Mouse (Mus musculus): ENCODE results near the gene Fam19a4. TPM values are rescaled to one million over a fixed set of nuclear protein-coding genes. Genes with fewer than 3 reads are reported as not detected.
"Not testable (repeated sequence)": the region's sequence is repeated elsewhere in the genome, so short reads cannot be mapped to it uniquely, and the experiment has no call there.

The Fam19a4 gene
- polyA plus RNA-seq, 1 experiment from 2014 or later, result not detected

- Histone ChIP-seq H3K4me3 (ENCODE audit: control insufficient read depth in 1 of 2, insufficient read depth in 1 of 2, low read depth in 1 of 2, low read length in 2 of 2) (no peak overlapping the region), H3K36me3 (ENCODE audit: control insufficient read depth, insufficient read depth, low read length) (no peaks in the 10 kb centered on the region), H3K9me3 (ENCODE audit: control insufficient read depth, low read length) (no peaks in the 10 kb centered on the region), H3K27ac (replicated peaks in 1 of 2; ENCODE audit: control insufficient read depth in 1 of 2, insufficient read depth in 1 of 2, low read depth in 2 of 2, low read length in 2 of 2) (no peak overlapping the region), H3K4me2 (ENCODE audit: low read length) (no peak overlapping the region), H3K4me1 (ENCODE audit: control insufficient read depth in 2 of 2, insufficient read depth in 2 of 2, low read length in 2 of 2) (no peaks in the 10 kb centered on the region), H3K9ac (ENCODE audit: low read length) (no peak overlapping the region), H3K27me3 (ENCODE audit: control insufficient read depth, insufficient read depth, low read length) (no peaks in the 10 kb centered on the region)
- no peak for ATAC-seq (ENCODE audit: insufficient number of reproducible peaks, insufficient read depth, low FRiP score, low read depth)
- 55% methylated on average over 8 of the region's 8 CpGs for WGBS
Observed at GRCm38 (mm10) chr6:96909061-96909480, 151.1 kb downstream of the Fam19a4 start.

- H3K27me3 ChIP-seq (ENCODE audit: control insufficient read depth, insufficient read depth, low read length); H3K9me3 ChIP-seq (ENCODE audit: control insufficient read depth, low read length); H3K4me2 ChIP-seq (ENCODE audit: low read length); H3K9ac ChIP-seq (ENCODE audit: low read length); H3K36me3 ChIP-seq (ENCODE audit: control insufficient read depth, insufficient read depth, low read length); H3K4me1 ChIP-seq (ENCODE audit: control insufficient read depth in 2 of 2, insufficient read depth in 2 of 2, low read length in 2 of 2); H3K27ac ChIP-seq (replicated peaks in 1 of 2; ENCODE audit: control insufficient read depth in 1 of 2, insufficient read depth in 1 of 2, low read depth in 2 of 2, low read length in 2 of 2); H3K4me3 ChIP-seq (ENCODE audit: control insufficient read depth in 1 of 2, insufficient read depth in 1 of 2, low read depth in 1 of 2, low read length in 2 of 2); ATAC-seq (ENCODE audit: insufficient number of reproducible peaks, insufficient read depth, low FRiP score, low read depth): not testable (repeated sequence)
- WGBS, result 87% methylated on average over 18 of the region's 18 CpGs
Observed at GRCm38 (mm10) chr6:96877105-96877504, 183.1 kb downstream of the Fam19a4 start.

- ATAC-seq (ENCODE audit: insufficient number of reproducible peaks, insufficient read depth, low FRiP score, low read depth); H3K4me3 ChIP-seq (ENCODE audit: control insufficient read depth in 1 of 2, insufficient read depth in 1 of 2, low read depth in 1 of 2, low read length in 2 of 2); H3K27ac ChIP-seq (replicated peaks in 1 of 2; ENCODE audit: control insufficient read depth in 1 of 2, insufficient read depth in 1 of 2, low read depth in 2 of 2, low read length in 2 of 2); H3K27me3 ChIP-seq (ENCODE audit: control insufficient read depth, insufficient read depth, low read length); H3K9ac ChIP-seq (ENCODE audit: low read length); H3K4me2 ChIP-seq (ENCODE audit: low read length); H3K9me3 ChIP-seq (ENCODE audit: control insufficient read depth, low read length); H3K4me1 ChIP-seq (ENCODE audit: control insufficient read depth in 2 of 2, insufficient read depth in 2 of 2, low read length in 2 of 2); H3K36me3 ChIP-seq (ENCODE audit: control insufficient read depth, insufficient read depth, low read length): not testable (repeated sequence)
- 84% methylated on average over 13 of the region's 13 CpGs for WGBS
Observed at GRCm38 (mm10) chr6:96876651-96877050, 183.6 kb downstream of the Fam19a4 start.

- H3K4me1 ChIP-seq (ENCODE audit: control insufficient read depth in 2 of 2, insufficient read depth in 2 of 2, low read length in 2 of 2), result no peaks in the 10 kb centered on the region; a peak in 1 of 4 replicates
- 74% methylated on average over 7 of the region's 7 CpGs for WGBS
- H3K9ac ChIP-seq (ENCODE audit: low read length), result no peak overlapping the region
Observed at GRCm38 (mm10) chr6:96853065-96853464, 207.1 kb downstream of the Fam19a4 start.

GRCm38 (mm10) chr6:96843944-96844343, 216.3 kb downstream of the Fam19a4 start:
- Histone ChIP-seq H3K27ac (replicated peaks in 1 of 2; ENCODE audit: control insufficient read depth in 1 of 2, insufficient read depth in 1 of 2, low read depth in 2 of 2, low read length in 2 of 2) (no peak overlapping the region), H3K9me3 (ENCODE audit: control insufficient read depth, low read length) (no peaks in the 10 kb centered on the region), H3K4me1 (ENCODE audit: control insufficient read depth in 2 of 2, insufficient read depth in 2 of 2, low read length in 2 of 2) (no peaks in the 10 kb centered on the region), H3K27me3 (ENCODE audit: control insufficient read depth, insufficient read depth, low read length) (no peaks in the 10 kb centered on the region), H3K4me3 (ENCODE audit: control insufficient read depth in 1 of 2, insufficient read depth in 1 of 2, low read depth in 1 of 2, low read length in 2 of 2) (no peak overlapping the region), H3K9ac (ENCODE audit: low read length) (no peak overlapping the region), H3K4me2 (ENCODE audit: low read length) (no peak overlapping the region), H3K36me3 (ENCODE audit: control insufficient read depth, insufficient read depth, low read length) (no peaks in the 10 kb centered on the region)
- no peak for ATAC-seq (ENCODE audit: insufficient number of reproducible peaks, insufficient read depth, low FRiP score, low read depth)
- 50% methylated on average over 1 of the region's 1 CpGs for WGBS

More at GRCm38 (mm10) chr6:96853065-96853464, 207.1 kb downstream of the Fam19a4 start:
- no peak overlapping the region for H3K4me3 ChIP-seq (ENCODE audit: control insufficient read depth in 1 of 2, insufficient read depth in 1 of 2, low read depth in 1 of 2, low read length in 2 of 2)
- no peak for ATAC-seq (ENCODE audit: insufficient number of reproducible peaks, insufficient read depth, low FRiP score, low read depth)
- H3K27me3 ChIP-seq (ENCODE audit: control insufficient read depth, insufficient read depth, low read length), result no peaks in the 10 kb centered on the region
- H3K4me2 ChIP-seq (ENCODE audit: low read length), result peak overlapping the region; percentile 20
- no peaks in the 10 kb centered on the region for H3K9me3 ChIP-seq (ENCODE audit: control insufficient read depth, low read length)
- no peaks in the 10 kb centered on the region for H3K36me3 ChIP-seq (ENCODE audit: control insufficient read depth, insufficient read depth, low read length)
- no peak overlapping the region for H3K27ac ChIP-seq (replicated peaks in 1 of 2; ENCODE audit: control insufficient read depth in 1 of 2, insufficient read depth in 1 of 2, low read depth in 2 of 2, low read length in 2 of 2)

GRCm38 (mm10) chr6:96840634-96841033, 219.6 kb downstream of the Fam19a4 start:
- Histone ChIP-seq H3K27ac (replicated peaks in 1 of 2; ENCODE audit: control insufficient read depth in 1 of 2, insufficient read depth in 1 of 2, low read depth in 2 of 2, low read length in 2 of 2) (no peak overlapping the region), H3K4me2 (ENCODE audit: low read length) (no peak overlapping the region), H3K9me3 (ENCODE audit: control insufficient read depth, low read length) (no peaks in the 10 kb centered on the region), H3K36me3 (ENCODE audit: control insufficient read depth, insufficient read depth, low read length) (no peaks in the 10 kb centered on the region), H3K9ac (ENCODE audit: low read length) (no peak overlapping the region), H3K27me3 (ENCODE audit: control insufficient read depth, insufficient read depth, low read length) (no peaks in the 10 kb centered on the region), H3K4me3 (ENCODE audit: control insufficient read depth in 1 of 2, insufficient read depth in 1 of 2, low read depth in 1 of 2, low read length in 2 of 2) (no peak overlapping the region), H3K4me1 (ENCODE audit: control insufficient read depth in 2 of 2, insufficient read depth in 2 of 2, low read length in 2 of 2) (no peaks in the 10 kb centered on the region)
- ATAC-seq (ENCODE audit: insufficient number of reproducible peaks, insufficient read depth, low FRiP score, low read depth), result no peak
- 55% methylated on average over 3 of the region's 3 CpGs for WGBS

- Histone ChIP-seq H3K27ac (replicated peaks in 1 of 2; ENCODE audit: control insufficient read depth in 1 of 2, insufficient read depth in 1 of 2, low read depth in 2 of 2, low read length in 2 of 2) (no peak overlapping the region), H3K4me2 (ENCODE audit: low read length) (no peak overlapping the region), H3K9ac (ENCODE audit: low read length) (no peak overlapping the region), H3K9me3 (ENCODE audit: control insufficient read depth, low read length) (no peaks in the 10 kb centered on the region), H3K36me3 (ENCODE audit: control insufficient read depth, insufficient read depth, low read length) (no peaks in the 10 kb centered on the region), H3K4me3 (ENCODE audit: control insufficient read depth in 1 of 2, insufficient read depth in 1 of 2, low read depth in 1 of 2, low read length in 2 of 2) (no peak overlapping the region), H3K4me1 (ENCODE audit: control insufficient read depth in 2 of 2, insufficient read depth in 2 of 2, low read length in 2 of 2) (no peaks in the 10 kb centered on the region), H3K27me3 (ENCODE audit: control insufficient read depth, insufficient read depth, low read length) (no peaks in the 10 kb centered on the region)
- no peak for ATAC-seq (ENCODE audit: insufficient number of reproducible peaks, insufficient read depth, low FRiP score, low read depth)
- 73% methylated on average over 3 of the region's 3 CpGs for WGBS
Observed at GRCm38 (mm10) chr6:96826626-96827025, 233.6 kb downstream of the Fam19a4 start.

- Histone ChIP-seq H3K27ac (replicated peaks in 1 of 2; ENCODE audit: control insufficient read depth in 1 of 2, insufficient read depth in 1 of 2, low read depth in 2 of 2, low read length in 2 of 2) (no peak overlapping the region), H3K9ac (ENCODE audit: low read length) (no peak overlapping the region), H3K4me2 (ENCODE audit: low read length) (no peak overlapping the region), H3K27me3 (ENCODE audit: control insufficient read depth, insufficient read depth, low read length) (no peaks in the 10 kb centered on the region), H3K36me3 (ENCODE audit: control insufficient read depth, insufficient read depth, low read length) (no peaks in the 10 kb centered on the region), H3K9me3 (ENCODE audit: control insufficient read depth, low read length) (no peaks in the 10 kb centered on the region), H3K4me3 (ENCODE audit: control insufficient read depth in 1 of 2, insufficient read depth in 1 of 2, low read depth in 1 of 2, low read length in 2 of 2) (no peak overlapping the region), H3K4me1 (ENCODE audit: control insufficient read depth in 2 of 2, insufficient read depth in 2 of 2, low read length in 2 of 2) (no peaks in the 10 kb centered on the region)
- 40% methylated on average over 3 of the region's 3 CpGs for WGBS
- ATAC-seq (ENCODE audit: insufficient number of reproducible peaks, insufficient read depth, low FRiP score, low read depth), result no peak
Observed at GRCm38 (mm10) chr6:96802981-96803380, 257.2 kb downstream of the Fam19a4 start.
